ENCODE assay signal across 29 mouse cellular contexts in the genomic region with DNA sequence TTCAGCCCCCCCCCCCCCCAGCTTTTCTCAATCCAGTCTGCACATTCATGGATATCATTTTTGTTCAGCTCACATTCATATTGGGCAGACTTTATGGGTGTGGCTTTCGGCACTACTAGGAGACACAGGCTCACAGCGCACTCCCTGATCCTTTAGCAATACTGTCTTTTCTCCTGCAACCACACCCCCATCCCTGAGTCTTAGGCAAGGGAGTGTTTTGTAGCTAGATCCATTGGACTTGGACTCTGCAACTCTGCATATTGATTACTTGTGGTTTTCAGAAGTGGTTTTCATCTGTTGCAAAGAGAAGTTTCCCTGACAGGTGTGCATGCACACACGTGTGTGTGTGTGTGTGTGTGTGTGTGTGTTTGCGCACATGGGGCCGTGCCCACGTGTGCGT. TPM values are rescaled to one million over a fixed set of nuclear protein-coding genes. Genes with fewer than 3 reads are reported as not detected.
DNase-seq lines count a peak whose midpoint lies in the region; ATAC-seq and TF ChIP-seq lines count a peak whose summit lies in the region.
"Had no signal": no experiment of that assay in that cellular context is flagged by ENCODE, and none has a peak within 500 bp of the region (broad histone marks: within the 10 kb centered on the region; RNA-seq: fewer than 3 reads in every experiment).

No protein-coding gene starts in this region.

- H3K4me3 ChIP-seq in liver, adult 2 months (ENCODE audit: insufficient read depth, low read depth, low read length), result no peak overlapping the region
- H3K4me3 ChIP-seq in liver, embryonic 11.5 days (ENCODE audit: low read depth, low read length), result no peak overlapping the region
- H3K4me3 ChIP-seq in lung, adult 2 months (replicated peaks; ENCODE audit: extremely low read depth, low read depth, low read length), result no peak overlapping the region
- no peak overlapping the region for H3K4me3 ChIP-seq in intestine, postnatal 0 days (ENCODE audit: low read depth, low read length)
- H3K4me3 ChIP-seq in hindbrain, embryonic 14.5 days (replicated peaks; ENCODE audit: low read length), result no peak overlapping the region
- H3K4me3 ChIP-seq: embryonic facial prominence, embryonic 10.5 days; embryonic facial prominence, embryonic 13.5 days; erythroblast, embryonic 14.5 days; forebrain, embryonic 12.5 days; forebrain, embryonic 15.5 days; heart, embryonic 12.5 days; heart, embryonic 15.5 days; hindbrain, embryonic 10.5 days; hindbrain, embryonic 13.5 days had no signal

- H3K79me2 ChIP-seq in liver, adult 2 months (ENCODE audit: control insufficient read depth, insufficient read depth, low read length), result peaks cover 28% of the 10 kb centered on the region; the same call in 1 of the 2 replicates

- no peaks in the 10 kb centered on the region for H3K9me3 ChIP-seq in liver, embryonic 11.5 days (ENCODE audit: control insufficient read depth, low read length)
- H3K9me3 ChIP-seq in intestine, postnatal 0 days (ENCODE audit: control insufficient read depth), result no peaks in the 10 kb centered on the region
- no peaks in the 10 kb centered on the region for H3K9me3 ChIP-seq in hindbrain, embryonic 14.5 days (ENCODE audit: control insufficient read depth, low read length)
- H3K9me3 ChIP-seq: embryonic facial prominence, embryonic 10.5 days; embryonic facial prominence, embryonic 13.5 days; forebrain, embryonic 12.5 days; forebrain, embryonic 15.5 days; G1E; heart, embryonic 12.5 days; heart, embryonic 15.5 days; hindbrain, embryonic 10.5 days; hindbrain, embryonic 13.5 days had no signal

- no peak overlapping the region for H3K4me2 ChIP-seq in liver, embryonic 11.5 days
- 0 out of 2 replicates have a peak overlapping the region, but pooled peaks have one; percentile 27 for H3K4me2 ChIP-seq in intestine, postnatal 0 days (replicated peaks; ENCODE audit: low read depth)
- H3K4me2 ChIP-seq in hindbrain, embryonic 14.5 days (replicated peaks), result no peak overlapping the region
- H3K4me2 ChIP-seq: embryonic facial prominence, embryonic 13.5 days; forebrain, embryonic 12.5 days; forebrain, embryonic 15.5 days; heart, embryonic 12.5 days; heart, embryonic 15.5 days; hindbrain, embryonic 13.5 days had no signal

- 37% methylated on average over 7 of the region's 7 CpGs for whole genome bisulfite sequencing in liver, adult 2 months
- 88% methylated on average over 7 of the region's 7 CpGs for WGBS in liver, embryonic 11.5 days
- 92% methylated on average over 7 of the region's 7 CpGs for WGBS in lung, adult 2 months
- 63% methylated on average over 7 of the region's 7 CpGs for WGBS in intestine, postnatal 0 days
- WGBS in hindbrain, embryonic 14.5 days, result 94% methylated on average over 7 of the region's 7 CpGs

- DNase-seq in liver, adult 2 months (ENCODE audit: extremely low read depth, low read depth, low spot score), result peak; percentile 88
- no peak for DNase-seq in liver, embryonic 11.5 days (ENCODE audit: low spot score)
- peak; percentile 2 for DNase-seq in lung, adult 2 months
- no peak for DNase-seq in lung, postnatal 36 days
- no peak for DNase-seq in cerebellum, postnatal 36 days
- DNase-seq in hindbrain, embryonic 14.5 days (ENCODE audit: low spot score), result no peak
- no peak for DNase-seq in Muller cell, postnatal 12 days (ENCODE audit: inconsistent ontology term)
- DNase-seq: adrenal gland, adult 2 months; adrenal gland, postnatal 14 days; cerebellum, adult 11 months; cerebellum, adult 2 months; cerebellum, adult 9-11 months; cerebellum, postnatal 25 days; embryo, embryonic 11 days; gastrocnemius, postnatal 25 days; heart, adult 18-20 months; heart, postnatal 10 days; heart, postnatal 36 days had no signal

- no peak for ATAC-seq in liver, embryonic 11.5 days (replicated peaks; ENCODE audit: low FRiP score)
- peak; percentile 71 for ATAC-seq in intestine, postnatal 0 days
- ATAC-seq in hindbrain, embryonic 14.5 days (ENCODE audit: low FRiP score), result no peak
- ATAC-seq: forebrain, embryonic 15.5 days had no signal

- no peaks in the 10 kb centered on the region for H3K27me3 ChIP-seq in liver, adult 2 months (ENCODE audit: control insufficient read depth, insufficient read depth, low read length)
- no peaks in the 10 kb centered on the region for H3K27me3 ChIP-seq in liver, embryonic 11.5 days (replicated peaks; ENCODE audit: control insufficient read depth, insufficient read depth, low read length)
- no peaks in the 10 kb centered on the region for H3K27me3 ChIP-seq in intestine, postnatal 0 days (replicated peaks; ENCODE audit: control insufficient read depth, insufficient read depth, low read length)
- H3K27me3 ChIP-seq in hindbrain, embryonic 14.5 days (ENCODE audit: control insufficient read depth, insufficient read depth, low read length), result no peaks in the 10 kb centered on the region
- H3K27me3 ChIP-seq: embryonic facial prominence, embryonic 13.5 days; forebrain, embryonic 12.5 days; forebrain, embryonic 15.5 days; heart, embryonic 12.5 days; heart, embryonic 15.5 days; hindbrain, embryonic 13.5 days had no signal

- TF ChIP-seq CTCF in liver, adult 2 months (IDR thresholded peaks at IDR 0.05; ENCODE audit: low read depth, low read length), result no peak
- TF ChIP-seq CTCF in lung, adult 2 months (IDR thresholded peaks at IDR 0.05; ENCODE audit: insufficient read depth, low read length), result no peak
- no peak for TF ChIP-seq CTCF in intestine, postnatal 0 days (IDR thresholded peaks at IDR 0.05; ENCODE audit: low read depth)

- peaks cover 7% of the 10 kb centered on the region for H3K4me1 ChIP-seq in liver, adult 2 months (ENCODE audit: control insufficient read depth, insufficient read depth, low read length)
- H3K4me1 ChIP-seq in liver, embryonic 11.5 days (replicated peaks; ENCODE audit: control insufficient read depth, insufficient read depth, low read length), result peaks cover 37% of the 10 kb centered on the region
- peaks cover 8% of the 10 kb centered on the region for H3K4me1 ChIP-seq in lung, adult 2 months (ENCODE audit: control insufficient read depth, insufficient read depth, low read length)
- peaks cover 19% of the 10 kb centered on the region for H3K4me1 ChIP-seq in intestine, postnatal 0 days (replicated peaks; ENCODE audit: control insufficient read depth, insufficient read depth, low read length)
- H3K4me1 ChIP-seq in hindbrain, embryonic 14.5 days (replicated peaks; ENCODE audit: control insufficient read depth, insufficient read depth, low read length), result peaks cover 6% of the 10 kb centered on the region; the same call in 1 of the 2 replicates

- no peak for TF ChIP-seq POLR2A in liver, adult 2 months (IDR thresholded peaks at IDR 0.05; ENCODE audit: extremely low read depth, insufficient read depth, low read length)
- TF ChIP-seq POLR2A in lung, adult 2 months (IDR thresholded peaks at IDR 0.05; ENCODE audit: borderline replicate concordance, extremely low read depth, low read depth, low read length), result no peak

- no peak overlapping the region for H3K27ac ChIP-seq in liver, adult 2 months (replicated peaks; ENCODE audit: insufficient read depth, low read depth, low read length)
- H3K27ac ChIP-seq in liver, embryonic 11.5 days (ENCODE audit: low read depth, low read length), result no peak overlapping the region
- no peak overlapping the region for H3K27ac ChIP-seq in intestine, postnatal 0 days (ENCODE audit: low read depth, low read length)
- no peak overlapping the region for H3K27ac ChIP-seq in hindbrain, embryonic 14.5 days
- H3K27ac ChIP-seq: embryonic facial prominence, embryonic 10.5 days; embryonic facial prominence, embryonic 13.5 days; forebrain, embryonic 12.5 days; forebrain, embryonic 15.5 days; hindbrain, embryonic 10.5 days; hindbrain, embryonic 13.5 days had no signal

- H3K9ac ChIP-seq in liver, adult 2 months (ENCODE audit: low read depth, low read length), result no peak overlapping the region
- no peak overlapping the region for H3K9ac ChIP-seq in liver, embryonic 11.5 days (ENCODE audit: low read depth, low read length)
- no peak overlapping the region for H3K9ac ChIP-seq in intestine, postnatal 0 days (ENCODE audit: low read depth, low read length)
- no peak overlapping the region for H3K9ac ChIP-seq in hindbrain, embryonic 14.5 days
- H3K9ac ChIP-seq: embryonic facial prominence, embryonic 13.5 days; forebrain, embryonic 12.5 days; forebrain, embryonic 15.5 days; heart, embryonic 12.5 days; heart, embryonic 15.5 days; hindbrain, embryonic 13.5 days had no signal

- H3K36me3 ChIP-seq in liver, adult 2 months (ENCODE audit: control insufficient read depth, insufficient read depth, low read length), result no peaks in the 10 kb centered on the region
- no peaks in the 10 kb centered on the region for H3K36me3 ChIP-seq in liver, embryonic 11.5 days (ENCODE audit: control insufficient read depth, insufficient read depth, low read length)
- H3K36me3 ChIP-seq in intestine, postnatal 0 days (ENCODE audit: control insufficient read depth, insufficient read depth), result no peaks in the 10 kb centered on the region
- no peaks in the 10 kb centered on the region for H3K36me3 ChIP-seq in hindbrain, embryonic 14.5 days (replicated peaks; ENCODE audit: control insufficient read depth, insufficient read depth)
- H3K36me3 ChIP-seq: embryonic facial prominence, embryonic 13.5 days; forebrain, embryonic 12.5 days; forebrain, embryonic 15.5 days; heart, embryonic 12.5 days; heart, embryonic 15.5 days; hindbrain, embryonic 13.5 days had no signal

RNA-seq across cellular contexts. Expression of gene Usp6nl, which starts 41.5 kb away (rescaled TPM):
- 7.6 and 7.7 TPM in 2 replicates for total RNA-seq in liver, adult 2 months (2014; rRNA removed)
- polyA plus RNA-seq in liver, adult 2 months (2012; rRNA removed), result 7.6 and 7.9 TPM in 2 replicates
- 8.5 and 10.6 TPM in 2 replicates for polyA plus RNA-seq in liver, embryonic 11.5 days (2014; fragmentation: Nextera tagmentation; extraction: Ambion mirVana)
- polyA plus RNA-seq in lung, adult 2 months (2012; rRNA removed), result 7.9 and 19.9 TPM in 2 replicates
- 6.8 and 7.7 TPM in 2 replicates for polyA plus RNA-seq in intestine, postnatal 0 days (2015; fragmentation: Nextera tagmentation; extraction: Ambion mirVana)
- 9.5 and 9.9 TPM in 2 replicates for polyA plus RNA-seq in hindbrain, embryonic 14.5 days (2014; fragmentation: Nextera tagmentation; extraction: Ambion mirVana)

Comparison
In these comparisons a context has a peak if more than half of its experiments do, and no peak if none do; other contexts are left out.
1. DNase-seq: peak in liver, adult 2 months (single experiment) and lung, adult 2 months (single experiment); none in liver, embryonic 11.5 days (single experiment), lung, postnatal 36 days (single experiment), cerebellum, postnatal 36 days (0 of 2), hindbrain, embryonic 14.5 days (single experiment) and Muller cell, postnatal 12 days (single experiment).